Comparison of ENCODE assay signal across 13 mouse cellular contexts in genomic region chr4:132864856-132865255, GRCm38 (mm10).
"Had no signal": no experiment of that assay in that cellular context is flagged by ENCODE, and none has a peak within 500 bp of the region (broad histone marks: within the 10 kb centered on the region; RNA-seq: fewer than 3 reads in every experiment).

No protein-coding gene starts in this region.

- DNase-seq: lung, adult 18-20 months; lung, embryonic 14.5 days; lung, postnatal 10 days; lung, postnatal 4 days; midbrain, embryonic 14.5 days; retina, postnatal 1 day; right cerebral cortex, adult 18-20 months; right cerebral cortex, postnatal 25 days; right cerebral cortex, postnatal 4 days; spleen, adult 18-20 months; thymus, adult 18-20 months; thymus, postnatal 14 days; thymus, postnatal 36 days had no signal
